Mouse (Mus musculus) hindbrain, embryonic 12.5 days (tissue): ENCODE measurements around the gene Fbxo27. TPM values are rescaled to one million over a fixed set of nuclear protein-coding genes. Genes with fewer than 3 reads are reported as not detected.

Experiments
- ATAC-seq: fragments of 200-750 bp; cut with Nextera tagmentation; 2 replicates; pipeline ENCODE4 v1.8.0; 2017; ENCODE audit warnings: moderate TSS enrichment; ENCODE audit not compliant: low FRiP score
- H3K27ac ChIP-seq: fragments of 300-500 bp; sonication (generic); 2 replicates; pipeline ENCODE4 v1.5.1; 2016; ENCODE audit warnings: mild to moderate bottlenecking
- H3K27me3 ChIP-seq: fragments of 300-500 bp; sonication (generic); 2 replicates; pipeline ENCODE4 v1.6.1; 2016; ENCODE audit warnings: mild to moderate bottlenecking
- H3K36me3 ChIP-seq: fragments of 300-500 bp; sonication (generic); 2 replicates; pipeline ENCODE4 v1.6.1; 2016; ENCODE audit warnings: mild to moderate bottlenecking
- H3K4me1 ChIP-seq: fragments of 300-500 bp; sonication (generic); 2 replicates; pipeline ENCODE4 v1.6.1; 2016
- H3K4me2 ChIP-seq: fragments of 300-500 bp; sonication (generic); replicated peaks from 2 replicates; pipeline ENCODE4 v1.6.1; 2016; ENCODE audit warnings: mild to moderate bottlenecking
- H3K4me3 ChIP-seq: fragments of 300-500 bp; sonication (generic); 2 replicates; pipeline ENCODE4 v1.5.1; 2016; ENCODE audit warnings: mild to moderate bottlenecking
- H3K9ac ChIP-seq: fragments of 300-500 bp; sonication (generic); 2 replicates; pipeline ENCODE4 v1.6.1; 2016; ENCODE audit warnings: mild to moderate bottlenecking, moderate library complexity
- H3K9me3 ChIP-seq: fragments of 300-500 bp; sonication (generic); replicated peaks from 2 replicates; pipeline ENCODE4 v1.6.1; 2016; ENCODE audit warnings: mild to moderate bottlenecking
- WGBS: fragments of 180-500 bp; shearing (Covaris S2); methylation state at CpG from one replicate; pipeline ENCODE4 v1.1.7; 2016; 5-methylcytosine and 5-hydroxymethylcytosine counted together
- polyA plus RNA-seq: library from polyadenylated mRNA; unstranded; fragments of >200 nt; fragmentation: Nextera tagmentation; extraction: Ambion mirVana; gene quantifications from 2 replicates; pipeline ENCODE4 v1.2.1, GENCODE M21; 2016

Fbxo27 gene
- polyA plus RNA-seq, 1 experiment from 2014 or later: 7.0 TPM

- Histone ChIP-seq H3K9me3 (peaks cover 10% of the 10 kb centered on the region), H3K4me3 (peak overlapping the region; percentile 38), H3K4me2 (peak overlapping the region; percentile 62), H3K27ac (no peak overlapping the region), H3K27me3 (peaks cover 16% of the 10 kb centered on the region), H3K4me1 (peaks cover 8% of the 10 kb centered on the region), H3K36me3 (peaks cover 9% of the 10 kb centered on the region), H3K9ac (peak overlapping the region; percentile 46)
- WGBS: 3% methylated on average over 58 of the region's 58 CpGs
- peak; percentile 78 for ATAC-seq
Observed at GRCm38 (mm10) chr7:28732341-28733142, 39.9 kb downstream of the Fbxo27 start.

- Histone ChIP-seq H3K4me3 (peak overlapping the region; percentile 38), H3K27ac (no peak overlapping the region), H3K36me3 (peaks cover 15% of the 10 kb centered on the region), H3K27me3 (peaks cover 16% of the 10 kb centered on the region), H3K9ac (no peak overlapping the region), H3K9me3 (peaks cover 10% of the 10 kb centered on the region), H3K4me2 (peak overlapping the region; percentile 62), H3K4me1 (peaks cover 8% of the 10 kb centered on the region)
- WGBS: 5% methylated on average over 11 of the region's 11 CpGs
- ATAC-seq: 0 out of 2 replicates have a peak, but pooled peaks have one; percentile 17
Observed at GRCm38 (mm10) chr7:28733211-28733610, 40.6 kb downstream of the Fbxo27 start.

DNA sequence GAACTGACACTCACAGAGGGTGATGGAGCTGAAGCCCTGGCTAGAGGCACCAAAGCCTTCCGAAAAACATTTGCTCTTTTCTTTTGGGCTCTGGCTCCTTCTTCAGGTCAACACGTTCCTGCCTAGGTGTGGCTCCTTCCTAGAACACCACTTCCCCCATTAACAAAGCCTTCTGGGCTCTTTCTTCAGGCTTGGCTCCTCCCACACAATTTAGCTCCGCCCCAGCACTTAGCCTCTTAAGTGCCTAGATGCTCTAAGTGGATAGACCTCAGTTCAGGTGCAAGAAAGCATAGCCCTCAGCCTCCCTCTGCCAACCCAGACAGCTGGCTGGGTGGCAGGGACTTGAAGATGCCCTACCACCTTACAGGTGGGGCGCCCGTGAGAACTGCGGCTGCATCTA lies 43.1 kb downstream of the Fbxo27 start:
- Histone ChIP-seq H3K27ac (no peak overlapping the region), H3K4me2 (no peak overlapping the region), H3K36me3 (peaks cover 30% of the 10 kb centered on the region), H3K27me3 (peaks cover 16% of the 10 kb centered on the region), H3K9ac (no peak overlapping the region), H3K9me3 (peaks cover 10% of the 10 kb centered on the region), H3K4me1 (peaks cover 8% of the 10 kb centered on the region), H3K4me3 (no peak overlapping the region)
- WGBS: 86% methylated on average over 6 of the region's 6 CpGs
- ATAC-seq: no peak

DNA sequence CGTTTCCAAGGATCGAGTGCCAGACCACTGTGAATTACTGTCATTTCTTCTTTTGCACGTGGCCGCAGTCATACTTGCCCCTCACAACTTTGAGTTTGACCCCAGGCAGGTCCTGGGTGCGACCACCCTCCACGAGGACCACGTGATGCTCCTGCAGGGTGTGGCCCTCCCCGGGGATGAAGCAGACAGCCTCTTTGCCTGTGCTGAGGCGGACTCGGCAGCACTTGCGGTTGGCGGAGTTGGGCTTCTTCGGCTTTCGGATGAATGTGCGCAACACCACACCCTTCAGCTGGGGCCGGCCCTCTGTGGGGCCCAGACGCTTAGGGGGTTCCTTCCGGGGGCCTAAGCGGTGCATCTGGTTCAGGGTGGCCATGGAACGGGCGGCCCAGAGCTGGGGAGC lies 47.2 kb downstream of the Fbxo27 start:
- Histone ChIP-seq H3K27me3 (no peaks in the 10 kb centered on the region), H3K9ac (no peak overlapping the region), H3K36me3 (peaks cover 35% of the 10 kb centered on the region), H3K9me3 (no peaks in the 10 kb centered on the region), H3K4me3 (no peak overlapping the region), H3K4me1 (peaks cover 13% of the 10 kb centered on the region), H3K4me2 (no peak overlapping the region), H3K27ac (no peak overlapping the region)
- 97% methylated on average over 21 of the region's 21 CpGs for WGBS
- ATAC-seq: no peak

- Histone ChIP-seq H3K9me3 (no peaks in the 10 kb centered on the region), H3K36me3 (peaks cover 42% of the 10 kb centered on the region), H3K4me1 (peaks cover 13% of the 10 kb centered on the region), H3K27ac (peak overlapping the region; percentile 26; the same call in 1 of the 2 replicates), H3K4me3 (peak overlapping the region; percentile 56), H3K9ac (peak overlapping the region; percentile 86), H3K27me3 (no peaks in the 10 kb centered on the region), H3K4me2 (peak overlapping the region; percentile 91)
- 45% methylated on average over 9 of the region's 9 CpGs for WGBS
- no peak for ATAC-seq
Observed at GRCm38 (mm10) chr7:28740949-28741348, 48.3 kb downstream of the Fbxo27 start.

DNA sequence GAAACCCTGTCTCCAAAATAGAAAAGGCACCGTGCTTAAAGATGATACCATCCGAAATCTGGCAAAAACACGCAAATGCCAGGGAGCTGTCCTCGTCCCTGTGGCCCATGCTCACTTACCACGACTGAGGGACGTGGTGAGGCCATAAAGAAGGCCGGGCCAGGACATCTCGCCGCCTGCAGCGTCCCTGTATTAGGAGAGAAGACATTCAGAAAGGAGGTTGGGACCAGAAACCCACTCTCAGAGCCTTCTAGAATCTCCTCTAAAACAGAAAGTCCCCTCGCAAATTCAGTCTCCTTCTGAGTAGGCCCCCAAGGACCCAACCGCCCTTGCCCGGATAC lies 48.7 kb downstream of the Fbxo27 start:
- peak overlapping the region; percentile 86 for H3K9ac ChIP-seq
- H3K4me1 ChIP-seq: peaks cover 13% of the 10 kb centered on the region
- peak overlapping the region; percentile 56 for H3K4me3 ChIP-seq
- no peaks in the 10 kb centered on the region for H3K9me3 ChIP-seq
- ATAC-seq: peak; percentile 36
- H3K27ac ChIP-seq: peak overlapping the region; percentile 26; the same call in 1 of the 2 replicates
- H3K27me3 ChIP-seq: no peaks in the 10 kb centered on the region
- 1% methylated on average over 13 of the region's 13 CpGs for WGBS
- H3K4me2 ChIP-seq: peak overlapping the region; percentile 91
- peaks cover 46% of the 10 kb centered on the region for H3K36me3 ChIP-seq

DNA sequence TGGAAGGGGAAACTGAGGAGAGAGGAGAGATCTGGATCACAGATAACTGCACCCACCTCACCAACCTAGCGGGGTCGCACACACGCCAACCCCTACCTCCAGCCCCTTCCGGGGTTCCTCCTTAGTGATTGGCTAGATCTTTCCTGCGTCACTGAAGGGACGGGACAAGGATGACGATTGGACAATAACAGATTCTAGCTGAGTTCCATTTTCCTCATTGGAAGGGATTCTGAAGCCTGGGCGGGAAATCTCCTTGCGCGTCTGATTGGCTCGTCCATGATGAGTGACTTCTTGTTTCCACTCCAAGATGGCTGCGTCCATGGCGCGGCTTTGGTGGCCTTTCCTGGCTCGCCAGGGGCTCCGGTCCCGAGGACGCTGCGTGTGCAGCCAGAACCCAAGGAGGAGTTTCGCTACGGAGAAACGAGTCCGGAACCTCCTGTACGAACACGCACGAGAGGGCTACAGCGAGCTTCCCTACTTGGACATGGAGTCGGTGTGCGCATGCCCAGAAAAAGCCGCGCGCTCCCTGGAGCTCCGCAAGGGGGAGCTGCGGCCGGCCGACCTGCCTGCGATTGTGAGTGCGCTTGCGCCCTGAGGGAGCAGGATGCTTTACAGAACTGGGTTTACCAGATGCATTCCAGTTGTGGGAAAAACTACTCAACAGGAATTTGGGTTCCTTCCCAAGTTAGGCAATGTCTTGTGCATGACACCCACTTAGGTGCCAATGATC lies 49.2 kb downstream of the Fbxo27 start, which contains the start of the genes Mrps12 and Sars2:
Mrps12 (minus strand) TSS at position 112 of the 730 bp plus-strand sequence.
Sars2 (plus strand) TSS at position 284 of the 730 bp plus-strand sequence.
- peak; percentile 99 for ATAC-seq
- peaks cover 50% of the 10 kb centered on the region for H3K36me3 ChIP-seq
- H3K27me3 ChIP-seq: no peaks in the 10 kb centered on the region
- H3K4me1 ChIP-seq: peaks cover 13% of the 10 kb centered on the region
- H3K27ac ChIP-seq: peak within 1 kb of the TSS; percentile 76
- WGBS: under 1% methylated on average over 39 of the region's 39 CpGs
- peak within 1 kb of the TSS; percentile 86 for H3K9ac ChIP-seq
- H3K4me2 ChIP-seq: peak within 1 kb of the TSS; percentile 91
- no peaks in the 10 kb centered on the region for H3K9me3 ChIP-seq
- H3K4me3 ChIP-seq: peak within 1 kb of the TSS; percentile 56

Other genes with a start within 250 kb of the Fbxo27 start
- gene Lrfn1, start 240.9 kb upstream of the Fbxo27 start, polyA plus RNA-seq: 14.0 and 15.9 TPM in 2 replicates
- gene Ifnl2, start 182.4 kb upstream of the Fbxo27 start, polyA plus RNA-seq: not detected in 2 replicates
- gene Ifnl3, start 170.0 kb upstream of the Fbxo27 start, polyA plus RNA-seq: not detected in 2 replicates
- not detected in 2 replicates for gene Sycn, start 152.0 kb upstream of the Fbxo27 start, polyA plus RNA-seq
- not detected in 2 replicates for gene Nccrp1, start 145.6 kb upstream of the Fbxo27 start, polyA plus RNA-seq
- gene Samd4b, start 94.7 kb upstream of the Fbxo27 start, polyA plus RNA-seq: 35.6 and 38.6 TPM in 2 replicates
- gene Pak4, start 94.7 kb upstream of the Fbxo27 start, polyA plus RNA-seq: 31.8 and 34.3 TPM in 2 replicates
- gene Acp7, start 61.5 kb upstream of the Fbxo27 start, polyA plus RNA-seq: 0.12 TPM in 1 of 2 replicates, not detected in the other
- gene Fbxo17, start 24.0 kb downstream of the Fbxo27 start, polyA plus RNA-seq: 8.5 and 11.1 TPM in 2 replicates
- gene Mrps12, start 49.0 kb downstream of the Fbxo27 start, polyA plus RNA-seq: 107 and 116 TPM in 2 replicates
- gene Sars2, start 49.1 kb downstream of the Fbxo27 start, polyA plus RNA-seq: 25.7 and 28.0 TPM in 2 replicates
- 3.2 and 4.0 TPM in 2 replicates for gene Ccer2, start 63.3 kb downstream of the Fbxo27 start, polyA plus RNA-seq
- gene Sirt2, start 73.9 kb downstream of the Fbxo27 start, polyA plus RNA-seq: 90.1 and 90.4 TPM in 2 replicates
- 39.8 and 43.0 TPM in 2 replicates for gene Nfkbib, start 74.7 kb downstream of the Fbxo27 start, polyA plus RNA-seq
- 2.2 and 2.7 TPM in 2 replicates for gene Rinl, start 96.1 kb downstream of the Fbxo27 start, polyA plus RNA-seq
- gene Hnrnpl, start 115.7 kb downstream of the Fbxo27 start, polyA plus RNA-seq: 297 and 345 TPM in 2 replicates
- gene Ech1, start 132.4 kb downstream of the Fbxo27 start, polyA plus RNA-seq: 84.7 and 87.8 TPM in 2 replicates
- gene Lgals4, start 141.0 kb downstream of the Fbxo27 start, polyA plus RNA-seq: 5.0 and 5.1 TPM in 2 replicates
- gene Lgals7, start 171.0 kb downstream of the Fbxo27 start, polyA plus RNA-seq: 3.1 and 3.5 TPM in 2 replicates
- gene Capn12, start 188.6 kb downstream of the Fbxo27 start, polyA plus RNA-seq: 0.34 and 0.78 TPM in 2 replicates